Mouse (Mus musculus): ENCODE measurements around the gene Tbx20. TPM values are rescaled to one million over a fixed set of nuclear protein-coding genes. Genes with fewer than 3 reads are reported as not detected.

Gene Tbx20
- total and polyA plus RNA-seq, 2 experiments from 2014 or later, result 0.35 to 2.2 TPM

GRCm38 (mm10) chr9:24770149-24770940, 3.8 kb downstream of the Tbx20 start:
- Histone ChIP-seq H3K27me3 (ENCODE audit: insufficient read depth, low read length) (peaks cover 81% of the 10 kb centered on the region), H3K4me2 (ENCODE audit: low read depth, low read length) (peak overlapping the region; percentile 36; the same call in 1 of the 2 replicates), H3K9me3 (ENCODE audit: low read length) (no peaks in the 10 kb centered on the region), H3K27ac (no peak overlapping the region), H3K4me3 (ENCODE audit: low read length) (peak overlapping the region; percentile 18), H3K9ac (replicated peaks; ENCODE audit: low read length) (no peak overlapping the region), H3K36me3 (ENCODE audit: insufficient read depth, low read length) (no peaks in the 10 kb centered on the region), H3K4me1 (ENCODE audit: insufficient read depth, low read length) (no peaks in the 10 kb centered on the region)
- no peak for DNase-seq (ENCODE audit: low spot score)
- WGBS, result 2% methylated on average over 41 of the region's 41 CpGs
- TF ChIP-seq CTCF (IDR thresholded peaks at IDR 0.05; ENCODE audit: low read depth), result no peak
- ATAC-seq, result no peak

GRCm38 (mm10) chr9:24769611-24770010, 4.5 kb downstream of the Tbx20 start:
- Histone ChIP-seq H3K9ac (replicated peaks; ENCODE audit: low read length) (no peak overlapping the region), H3K9me3 (ENCODE audit: low read length) (no peaks in the 10 kb centered on the region), H3K4me3 (ENCODE audit: low read length) (no peak overlapping the region), H3K4me1 (ENCODE audit: insufficient read depth, low read length) (no peaks in the 10 kb centered on the region), H3K4me2 (ENCODE audit: low read depth, low read length) (no peak overlapping the region), H3K27ac (no peak overlapping the region), H3K27me3 (ENCODE audit: insufficient read depth, low read length) (peaks cover 74% of the 10 kb centered on the region), H3K36me3 (ENCODE audit: insufficient read depth, low read length) (no peaks in the 10 kb centered on the region)
- no peak for DNase-seq (ENCODE audit: low spot score)
- no peak for TF ChIP-seq CTCF (IDR thresholded peaks at IDR 0.05; ENCODE audit: low read depth)
- WGBS, result 2% methylated on average over 9 of the region's 9 CpGs
- ATAC-seq, result no peak

DNA sequence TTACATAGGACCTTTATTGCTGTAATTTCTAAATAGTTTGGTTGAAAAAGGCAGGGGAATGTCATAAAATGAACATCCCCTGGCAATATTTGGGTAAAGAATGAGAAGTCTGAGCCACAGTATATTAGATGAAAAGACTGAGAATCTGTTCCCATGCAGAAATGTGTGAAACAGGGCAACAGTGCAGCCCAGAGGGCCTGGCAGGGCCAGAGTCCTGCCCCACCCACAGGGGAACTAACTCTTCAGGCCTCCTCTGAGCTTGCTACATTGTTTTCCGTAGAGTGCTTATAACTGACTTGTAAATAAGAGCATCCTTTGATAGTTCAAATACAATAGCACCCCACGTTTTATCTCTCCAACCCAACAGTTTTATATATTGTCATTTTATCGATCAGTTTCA, 7.0 kb downstream of the Tbx20 start:
- DNase-seq (ENCODE audit: low spot score), result no peak
- Histone ChIP-seq H3K36me3 (ENCODE audit: insufficient read depth, low read length) (no peaks in the 10 kb centered on the region), H3K27ac (no peak overlapping the region), H3K4me1 (ENCODE audit: insufficient read depth, low read length) (no peaks in the 10 kb centered on the region), H3K27me3 (ENCODE audit: insufficient read depth, low read length) (peaks cover 52% of the 10 kb centered on the region), H3K9ac (replicated peaks; ENCODE audit: low read length) (no peak overlapping the region), H3K4me2 (ENCODE audit: low read depth, low read length) (no peak overlapping the region), H3K4me3 (ENCODE audit: low read length) (no peak overlapping the region), H3K9me3 (ENCODE audit: low read length) (no peaks in the 10 kb centered on the region)
- TF ChIP-seq CTCF (IDR thresholded peaks at IDR 0.05; ENCODE audit: low read depth), result no peak
- no peak for ATAC-seq
- WGBS, result 53% methylated on average over 3 of the region's 3 CpGs

- 48% methylated on average over 4 of the region's 4 CpGs for WGBS
- TF ChIP-seq CTCF (IDR thresholded peaks at IDR 0.05; ENCODE audit: low read depth), result no peak
- Histone ChIP-seq H3K4me2 (ENCODE audit: low read depth, low read length) (no peak overlapping the region), H3K27me3 (ENCODE audit: insufficient read depth, low read length) (peaks cover 37% of the 10 kb centered on the region), H3K4me1 (ENCODE audit: insufficient read depth, low read length) (no peaks in the 10 kb centered on the region), H3K9me3 (ENCODE audit: low read length) (no peaks in the 10 kb centered on the region), H3K4me3 (ENCODE audit: low read length) (no peak overlapping the region), H3K9ac (replicated peaks; ENCODE audit: low read length) (no peak overlapping the region), H3K27ac (no peak overlapping the region), H3K36me3 (ENCODE audit: insufficient read depth, low read length) (no peaks in the 10 kb centered on the region)
- ATAC-seq (no peak), DNase-seq (ENCODE audit: low spot score) (no peak)
Measured at GRCm38 (mm10) chr9:24765572-24765971, 8.5 kb downstream of the Tbx20 start.

DNA sequence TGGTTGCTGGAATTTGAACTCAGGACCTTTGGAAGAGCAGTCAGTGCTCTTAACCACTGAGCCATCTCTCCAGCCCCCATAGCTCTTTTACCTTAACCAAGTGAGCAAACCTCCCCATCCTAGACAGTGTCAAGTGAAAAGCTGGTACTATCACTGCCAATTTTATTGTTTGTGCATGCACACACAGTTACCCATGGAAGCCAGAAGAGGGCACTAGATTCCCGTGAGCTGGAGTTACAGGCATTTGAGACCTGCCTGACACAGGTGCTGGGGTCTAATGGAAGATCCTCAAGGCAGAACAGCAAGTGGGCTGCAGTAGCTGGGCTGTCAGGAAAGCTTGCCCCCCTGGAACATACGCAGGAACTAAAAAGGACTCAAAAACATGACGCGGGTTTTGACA, 13.6 kb downstream of the Tbx20 start:
- WGBS, result 42% methylated on average over 4 of the region's 4 CpGs
- ATAC-seq, result no peak

GRCm38 (mm10) chr9:24744958-24745357, 29.1 kb downstream of the Tbx20 start:
- H3K4me1 ChIP-seq (ENCODE audit: insufficient read depth, low read length), result no peaks in the 10 kb centered on the region
- WGBS, result 86% methylated on average over 5 of the region's 5 CpGs

More for the DNA sequence above, 13.6 kb downstream of the Tbx20 start:
- TF ChIP-seq CTCF (IDR thresholded peaks at IDR 0.05; ENCODE audit: low read depth), result peak; percentile 67
- H3K4me2 ChIP-seq (ENCODE audit: low read depth, low read length), result no peak overlapping the region
- H3K9me3 ChIP-seq (ENCODE audit: low read length), result no peaks in the 10 kb centered on the region
- H3K4me1 ChIP-seq (ENCODE audit: insufficient read depth, low read length), result no peaks in the 10 kb centered on the region
- no peaks in the 10 kb centered on the region for H3K36me3 ChIP-seq (ENCODE audit: insufficient read depth, low read length)
- H3K27me3 ChIP-seq (ENCODE audit: insufficient read depth, low read length), result no peaks in the 10 kb centered on the region; the same call in 1 of the 2 replicates
- no peak overlapping the region for H3K9ac ChIP-seq (replicated peaks; ENCODE audit: low read length)
- no peak overlapping the region for H3K27ac ChIP-seq
- no peak for DNase-seq (ENCODE audit: low spot score)
- H3K4me3 ChIP-seq (ENCODE audit: low read length), result no peak overlapping the region

DNA sequence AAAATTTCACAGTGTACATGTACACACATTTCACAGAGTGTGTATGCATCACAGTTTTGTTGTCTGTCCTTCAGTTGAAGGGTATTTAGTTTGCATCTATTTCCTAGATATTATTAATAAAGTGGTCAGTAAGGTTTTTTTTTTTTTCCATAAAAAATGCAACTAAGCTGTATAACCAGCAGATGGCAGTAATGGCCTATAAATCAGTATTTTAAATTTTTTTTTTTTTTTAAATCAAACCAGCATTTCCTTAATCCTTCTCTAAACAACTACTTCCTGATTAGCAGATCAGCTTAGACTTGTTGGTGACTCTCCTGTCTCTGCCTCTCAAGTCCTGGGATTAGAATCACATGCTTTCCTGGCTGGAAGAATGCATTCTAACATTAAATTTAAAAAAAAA, 72.9 kb downstream of the Tbx20 start:
- H3K9me3 ChIP-seq (ENCODE audit: low read length), result 0 out of 2 replicates have a peak, but pooled peaks cover 3% of the 10 kb centered on the region
- no peak overlapping the region for H3K27ac ChIP-seq
- no peaks in the 10 kb centered on the region for H3K36me3 ChIP-seq (ENCODE audit: insufficient read depth, low read length)
- H3K9ac ChIP-seq (replicated peaks; ENCODE audit: low read length), result no peak overlapping the region
- no peak overlapping the region for H3K4me2 ChIP-seq (ENCODE audit: low read depth, low read length)
- H3K4me3 ChIP-seq (ENCODE audit: low read length), result no peak overlapping the region
- ATAC-seq (no peak), DNase-seq (ENCODE audit: low spot score) (peak; percentile 43)
- peak; percentile 59 for TF ChIP-seq CTCF (IDR thresholded peaks at IDR 0.05; ENCODE audit: low read depth)
- no peaks in the 10 kb centered on the region for H3K4me1 ChIP-seq (ENCODE audit: insufficient read depth, low read length)
- H3K27me3 ChIP-seq (ENCODE audit: insufficient read depth, low read length), result no peaks in the 10 kb centered on the region

More at GRCm38 (mm10) chr9:24744958-24745357, 29.1 kb downstream of the Tbx20 start:
- no peaks in the 10 kb centered on the region for H3K27me3 ChIP-seq (ENCODE audit: insufficient read depth, low read length)
- no peak overlapping the region for H3K27ac ChIP-seq
- no peak overlapping the region for H3K4me2 ChIP-seq (ENCODE audit: low read depth, low read length)
- no peaks in the 10 kb centered on the region for H3K36me3 ChIP-seq (ENCODE audit: insufficient read depth, low read length)
- TF ChIP-seq CTCF (IDR thresholded peaks at IDR 0.05; ENCODE audit: low read depth), result no peak
- no peak overlapping the region for H3K4me3 ChIP-seq (ENCODE audit: low read length)
- no peak overlapping the region for H3K9ac ChIP-seq (replicated peaks; ENCODE audit: low read length)
- no peaks in the 10 kb centered on the region for H3K9me3 ChIP-seq (ENCODE audit: low read length)
- ATAC-seq (no peak), DNase-seq (ENCODE audit: low spot score) (no peak)
